Mouse (Mus musculus): ENCODE results near the gene Fbn1. TPM values are rescaled to one million over a fixed set of nuclear protein-coding genes. Genes with fewer than 3 reads are reported as not detected.

The Fbn1 gene
- polyA plus RNA-seq (2012; rRNA removed), result 0.73 and 1.0 TPM in 2 replicates

GRCm38 (mm10) chr2:125507893-125508292 is at the start of gene Fbn1:
Gene Fbn1, minus strand, starts transcription at chr2:125507993.

GRCm38 (mm10) chr2:125505006-125505745 is 2.6 kb downstream of the Fbn1 start, which contains the start of gene Gm9913:
Gene Gm9913, plus strand, starts transcription at chr2:125505089.

Other genes with a start within 250 kb of the Fbn1 start
- 0.01 TPM in 1 of 2 replicates, not detected in the other for gene Gm9913, start 2.9 kb downstream of the Fbn1 start, polyA plus RNA-seq (2012; rRNA removed)
- 4.5 and 5.1 TPM in 2 replicates for gene Cep152, start 117.1 kb upstream of the Fbn1 start, polyA plus RNA-seq (2012; rRNA removed)
- 25.8 and 29.6 TPM in 2 replicates for gene Eid1, start 165.1 kb upstream of the Fbn1 start, polyA plus RNA-seq (2012; rRNA removed)
- 0.51 and 0.70 TPM in 2 replicates for gene Shc4, start 216.2 kb upstream of the Fbn1 start, polyA plus RNA-seq (2012; rRNA removed)

Measured in liver, embryonic 14 days (tissue).